Mouse (Mus musculus): ENCODE data around the gene Gpt2.

Gpt2 gene

GRCm38 (mm10) chr8:85482427-85482826, 9.9 kb upstream of the Gpt2 start:
- in situ Hi-C loops (cut with MseI, MboI), result no loop called here

GRCm38 (mm10) chr8:85487906-85488620, 4.3 kb upstream of the Gpt2 start:
- in situ Hi-C loops (cut with MseI, MboI), result no loop called here

DNA sequence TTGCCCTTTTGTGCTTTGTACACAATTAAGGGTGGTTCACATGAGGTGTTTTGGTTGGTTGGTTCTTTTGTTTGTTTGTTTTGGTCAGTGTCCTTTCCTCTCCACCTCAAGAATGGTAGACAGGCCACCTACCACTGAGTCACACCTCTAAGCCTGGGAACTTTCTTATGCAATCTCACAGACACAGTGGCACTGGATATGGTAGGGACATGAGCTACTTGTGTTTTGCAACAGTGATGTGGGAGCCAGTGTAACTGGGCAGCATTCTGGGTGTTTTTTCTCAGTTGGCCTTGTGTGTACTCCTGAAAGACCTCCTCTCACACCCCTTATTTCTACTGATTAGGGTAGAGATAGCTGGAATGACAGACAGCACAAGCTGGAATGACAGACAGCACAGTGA, 3.7 kb upstream of the Gpt2 start:
- in situ Hi-C loops (cut with MseI, MboI), result no loop called here

DNA sequence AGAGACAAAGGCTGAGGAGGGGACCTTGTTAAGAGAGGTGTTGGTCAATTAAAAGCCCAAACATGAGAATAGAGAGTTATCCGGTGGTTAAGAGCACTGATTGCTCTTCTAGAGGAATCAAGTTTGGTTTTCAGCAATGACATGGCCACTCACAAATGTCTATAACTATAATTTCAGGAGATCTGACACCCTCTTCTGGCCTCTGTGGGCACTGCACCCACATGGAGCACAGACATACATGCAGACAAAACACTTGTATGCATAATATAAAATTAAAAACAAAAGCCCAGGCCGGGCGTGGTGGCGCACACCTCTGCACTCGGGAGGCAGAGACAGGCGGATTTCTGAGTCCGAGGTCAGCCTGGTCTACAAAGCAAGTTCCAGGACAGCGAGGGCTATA, 2.8 kb upstream of the Gpt2 start:
- in situ Hi-C loops (cut with MseI, MboI), result no loop called here

DNA sequence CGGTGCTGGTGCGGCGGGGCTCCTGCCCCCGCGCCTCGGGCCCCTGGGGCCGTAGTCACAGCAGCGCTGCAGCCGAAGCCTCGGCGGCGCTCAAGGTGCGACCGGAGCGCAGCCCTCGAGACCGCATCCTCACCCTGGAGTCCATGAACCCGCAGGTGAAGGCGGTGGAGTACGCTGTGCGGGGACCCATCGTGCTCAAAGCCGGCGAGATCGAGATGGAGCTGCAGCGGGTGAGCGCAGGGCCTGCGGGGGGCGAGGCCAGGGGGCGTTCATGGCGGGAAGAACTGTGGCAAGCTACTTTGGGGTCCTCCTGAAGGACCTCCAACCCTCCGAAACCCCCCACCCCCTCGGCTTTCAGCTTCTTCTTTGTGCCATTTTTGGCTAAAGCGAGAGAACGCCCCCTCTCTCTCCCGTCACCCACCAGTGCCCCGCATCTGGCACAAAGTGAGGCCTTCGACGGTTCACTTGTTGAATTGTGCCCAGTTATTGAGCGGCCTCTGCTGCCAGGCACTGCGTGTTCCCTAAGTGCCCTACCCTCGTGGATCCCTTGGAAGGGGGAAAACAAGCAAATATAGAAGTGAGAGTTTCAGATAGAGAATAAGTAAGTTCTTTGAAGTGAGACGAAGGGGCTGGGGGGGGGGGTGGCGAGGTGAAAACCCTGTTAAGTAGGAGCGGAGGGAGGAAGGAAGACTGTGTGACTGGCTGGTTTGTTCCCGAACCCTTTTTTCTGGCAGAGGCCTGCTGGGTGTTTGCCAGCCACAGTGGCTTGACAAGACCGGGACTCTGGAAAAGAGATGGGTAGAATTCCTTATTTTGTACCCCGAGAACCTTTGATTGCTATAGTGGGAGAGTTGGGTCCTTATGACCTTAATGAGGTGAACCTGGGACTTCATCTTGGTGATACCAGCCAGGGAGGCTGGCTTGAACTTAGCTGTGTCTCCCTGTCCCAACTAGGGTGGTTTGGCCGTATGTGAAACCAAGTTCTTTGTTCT, 860 bp downstream of the Gpt2 start:
- in situ Hi-C loops (cut with MseI, MboI), result no loop called here

- in situ Hi-C loops (cut with MseI, MboI), result no loop called here
Measured at GRCm38 (mm10) chr8:85496125-85496524, 3.7 kb downstream of the Gpt2 start.

DNA sequence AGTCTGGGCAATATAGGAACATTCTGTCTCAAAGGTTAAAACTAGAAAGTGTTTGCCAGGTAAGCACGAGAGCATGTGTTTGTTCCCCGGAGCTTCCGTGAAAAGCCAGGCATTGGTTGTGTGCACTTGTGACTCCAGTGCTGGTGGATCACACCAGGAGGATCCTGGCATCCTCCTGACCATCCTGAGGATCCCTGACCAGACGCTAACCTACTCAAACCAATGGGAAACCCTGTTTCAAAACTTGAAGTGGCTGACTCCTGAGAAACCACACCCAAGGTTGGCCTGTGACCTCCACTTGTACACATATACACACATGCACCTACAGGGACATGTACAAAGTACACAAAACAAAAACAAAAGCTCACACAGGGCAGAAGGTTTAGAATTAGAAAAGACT, 4.4 kb downstream of the Gpt2 start:
- in situ Hi-C loops (cut with MseI, MboI), result no loop called here

GRCm38 (mm10) chr8:85498577-85498976, 6.2 kb downstream of the Gpt2 start:
- in situ Hi-C loops (cut with MseI, MboI), result no loop called here

DNA sequence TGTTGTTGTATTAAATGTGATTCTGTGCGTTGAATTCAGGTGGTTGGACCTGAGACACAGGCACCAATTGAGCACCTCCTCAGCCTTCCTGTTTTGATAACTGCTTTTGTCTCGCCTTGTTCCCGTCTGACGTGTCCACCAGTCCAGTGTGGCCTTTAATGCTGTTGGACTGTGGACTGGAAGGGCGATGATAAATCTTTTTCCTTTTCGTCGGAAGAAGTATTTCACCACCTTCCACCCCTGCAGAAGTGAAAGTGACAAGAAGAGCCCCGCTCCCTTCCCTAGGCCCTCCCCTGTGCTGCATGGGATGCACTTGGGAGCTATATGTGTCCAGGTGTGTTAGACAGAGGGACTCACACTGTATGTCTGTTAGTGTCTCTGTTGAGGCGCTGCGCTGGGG, 8.1 kb downstream of the Gpt2 start:
- in situ Hi-C loops (cut with MseI, MboI), result no loop called here

DNA sequence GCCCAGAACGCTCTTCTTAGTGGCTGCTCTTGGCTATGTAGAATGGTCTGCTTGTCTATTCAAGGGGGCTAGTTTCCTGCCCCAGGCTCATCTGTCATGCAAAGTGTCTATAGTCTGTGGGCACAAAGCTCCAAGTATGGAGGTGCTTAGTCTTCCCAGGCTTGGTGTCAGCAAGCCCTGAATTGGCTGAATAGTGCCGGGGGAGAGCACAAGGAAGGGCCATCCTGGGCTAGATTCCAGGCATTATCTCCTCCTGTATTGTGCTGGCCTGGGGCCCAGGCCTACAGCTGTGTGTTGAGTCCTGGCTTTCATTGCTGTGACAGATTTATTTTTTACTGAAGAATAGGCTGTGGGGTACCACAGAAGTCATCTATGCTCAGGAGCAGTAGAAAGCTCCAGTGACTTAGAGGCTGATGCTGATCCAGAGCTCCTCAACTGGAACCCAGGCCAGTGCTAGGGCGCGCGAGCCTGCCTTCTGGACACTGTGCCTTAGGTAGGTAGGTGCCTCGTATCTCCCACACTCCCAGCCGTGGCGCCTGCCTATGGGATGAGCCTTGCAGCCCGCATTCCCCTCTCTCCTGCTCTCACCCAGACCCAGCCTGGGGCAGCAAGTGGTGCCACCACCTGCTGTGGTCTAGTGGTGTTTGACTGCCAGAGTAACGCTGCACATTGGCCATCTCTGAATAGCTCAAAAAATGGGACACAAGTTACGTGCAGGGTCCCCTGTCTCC, 8.7 kb downstream of the Gpt2 start:
- in situ Hi-C loops (cut with MseI, MboI), result no loop called here

- in situ Hi-C loops (cut with MseI, MboI), result no loop called here
Measured at GRCm38 (mm10) chr8:85502381-85502780, 10.0 kb downstream of the Gpt2 start.

- in situ Hi-C loops (cut with MseI, MboI), result no loop called here
Measured at GRCm38 (mm10) chr8:85503065-85503464, 10.7 kb downstream of the Gpt2 start.

DNA sequence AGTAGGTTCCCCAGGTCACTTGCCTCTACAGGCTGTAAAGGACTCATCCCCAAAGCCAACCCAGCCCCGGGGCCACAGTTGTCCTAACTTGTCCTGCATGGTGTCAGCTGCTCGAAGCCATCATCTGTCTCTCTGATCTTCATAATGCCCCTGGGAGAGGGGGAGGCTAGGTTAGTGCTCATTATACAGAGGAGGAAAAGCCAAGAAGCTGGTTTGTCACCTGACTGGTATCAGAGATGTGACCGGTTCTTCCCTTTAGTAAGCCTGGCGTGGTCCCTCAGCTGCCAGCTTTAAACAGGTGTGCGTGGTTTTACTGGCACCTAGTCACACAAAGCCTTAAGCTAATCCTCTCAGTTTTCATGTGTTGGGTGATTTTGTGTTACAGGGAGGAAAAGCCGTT, 12.3 kb downstream of the Gpt2 start:
- in situ Hi-C loops (cut with MseI, MboI), result no loop called here

DNA sequence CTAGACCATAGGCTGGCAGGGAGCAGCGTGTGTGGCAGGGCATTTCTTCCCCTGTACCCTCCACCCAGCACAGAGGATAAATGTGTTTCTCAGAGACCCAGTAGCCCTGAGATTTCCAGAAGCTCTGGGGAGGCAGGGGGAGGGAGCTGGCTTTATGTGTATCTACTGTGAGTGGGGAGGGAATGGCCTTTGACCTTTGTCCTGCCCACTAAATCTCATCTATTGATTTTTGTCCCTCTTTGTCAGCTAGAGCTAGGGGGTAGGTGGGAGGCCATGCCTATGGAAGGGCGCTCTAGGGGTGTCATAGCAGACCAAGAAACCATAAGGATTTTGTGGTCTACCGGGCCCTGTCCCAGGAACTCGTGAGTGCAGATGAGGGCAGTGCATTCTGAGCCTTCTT, 14.2 kb downstream of the Gpt2 start:
- in situ Hi-C loops (cut with MseI, MboI), result no loop called here

DNA sequence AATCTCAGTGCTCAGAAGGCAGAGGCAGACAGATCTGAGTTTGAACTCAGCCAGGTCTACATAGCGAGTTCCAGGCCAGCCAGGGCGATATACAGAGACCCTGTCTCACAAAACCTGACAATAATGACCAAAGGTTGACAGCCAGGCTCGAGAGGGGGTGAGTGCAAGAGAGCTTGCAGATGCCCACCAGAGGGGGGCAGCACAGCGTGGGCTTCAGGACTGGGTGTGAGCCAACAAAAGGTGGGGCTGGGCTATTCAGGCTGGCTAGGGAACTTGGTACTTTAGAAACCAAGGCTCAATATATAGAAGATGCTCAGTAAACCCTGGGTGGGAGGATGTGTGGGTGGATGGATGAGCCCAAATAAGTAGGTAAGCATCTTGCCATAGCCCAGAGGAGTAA, 16.3 kb downstream of the Gpt2 start:
- in situ Hi-C loops (cut with MseI, MboI), result no loop called here

GRCm38 (mm10) chr8:85512234-85512633, 19.9 kb downstream of the Gpt2 start:
- in situ Hi-C loops (cut with MseI, MboI), result no loop called here

- in situ Hi-C loops (cut with MseI, MboI), result no loop called here
Measured at GRCm38 (mm10) chr8:85513283-85513682, 20.9 kb downstream of the Gpt2 start.

DNA sequence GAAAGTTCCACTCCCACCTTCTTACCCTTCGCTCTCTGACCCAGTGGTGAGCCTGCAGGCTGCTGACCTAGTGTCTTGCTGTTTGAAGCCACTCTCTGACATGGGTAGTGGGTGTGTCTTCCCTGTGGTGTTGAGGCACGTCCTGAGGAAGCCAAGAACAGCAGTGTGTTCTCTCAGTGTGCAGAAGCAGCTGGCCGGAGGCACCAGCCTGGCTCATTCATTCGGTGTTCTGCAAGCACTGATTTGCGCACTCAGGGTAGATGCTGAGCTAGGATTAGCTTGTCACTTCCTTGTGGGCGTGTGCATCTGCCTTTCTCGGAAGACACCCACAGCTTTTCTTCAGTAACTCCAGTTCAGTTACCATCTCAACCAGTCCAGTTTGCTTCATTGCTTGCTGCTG, 23.0 kb downstream of the Gpt2 start:
- in situ Hi-C loops (cut with MseI, MboI), result no loop called here

- in situ Hi-C loops (cut with MseI, MboI), result no loop called here
Measured at GRCm38 (mm10) chr8:85517336-85517735, 25.0 kb downstream of the Gpt2 start.

- in situ Hi-C loops (cut with MseI, MboI), result no loop called here
Measured at GRCm38 (mm10) chr8:85517956-85518355, 25.6 kb downstream of the Gpt2 start.

- in situ Hi-C loops (cut with MseI, MboI), result no loop called here
Measured at GRCm38 (mm10) chr8:85520586-85520985, 28.2 kb downstream of the Gpt2 start.

DNA sequence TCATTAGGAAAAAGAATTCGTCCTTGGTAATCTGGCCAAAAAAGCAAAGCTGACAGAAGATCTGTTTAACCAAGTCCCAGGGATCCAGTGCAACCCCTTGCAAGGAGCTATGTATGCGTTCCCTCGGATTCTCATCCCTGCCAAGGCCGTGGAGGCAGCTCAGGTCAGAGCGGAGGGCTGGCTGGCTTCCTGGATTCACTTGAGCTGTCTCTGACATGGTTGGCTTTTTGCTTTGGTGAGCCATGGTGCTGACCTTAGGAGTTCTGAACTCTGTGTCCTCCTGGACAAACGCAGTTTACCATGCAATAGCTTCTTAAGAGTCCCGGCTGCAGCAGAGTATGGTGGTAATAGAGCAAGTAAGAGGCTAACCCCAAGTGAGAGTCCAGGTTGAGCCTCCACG, 29.0 kb downstream of the Gpt2 start:
- in situ Hi-C loops (cut with MseI, MboI), result no loop called here

All from mouse trophoblast stem cell (cell line).